Mouse (Mus musculus) adrenal gland (tissue): ENCODE measurements around the gene Gm12166.

Experiments used
- intact Hi-C: fragments of 180-260 bp; cut with DNase I; formaldehyde crosslinking; loops from one replicate; pipeline ENCODE4 v1.15.1; 2025
- microRNA-seq, 2 experiments: library from miRNA; unstranded; fragments of <30 nt; microRNA quantifications; one replicate each; pipeline ENCODE4; 2019

Gm12166 gene

DNA sequence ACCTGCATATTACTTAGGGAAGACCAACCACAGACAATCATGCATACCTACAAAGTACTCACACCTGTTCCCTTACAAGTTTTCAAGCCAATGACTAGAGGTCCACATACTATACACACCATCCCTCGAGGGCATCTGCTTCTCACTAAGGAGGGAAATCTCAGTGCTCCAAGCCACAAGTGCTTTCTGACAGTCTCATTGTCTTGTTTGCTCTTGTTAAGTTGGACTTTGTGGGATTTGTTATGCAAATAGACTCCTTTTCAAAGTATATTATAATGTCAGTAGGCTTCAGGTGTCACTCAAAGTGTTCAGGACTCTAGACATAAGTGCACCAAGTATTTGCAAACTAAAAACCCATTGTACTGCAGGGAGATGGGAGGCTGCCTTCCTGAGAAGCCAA is 31.9 kb downstream of the Gm12166 start:
- intact Hi-C loops: no loop called here

DNA sequence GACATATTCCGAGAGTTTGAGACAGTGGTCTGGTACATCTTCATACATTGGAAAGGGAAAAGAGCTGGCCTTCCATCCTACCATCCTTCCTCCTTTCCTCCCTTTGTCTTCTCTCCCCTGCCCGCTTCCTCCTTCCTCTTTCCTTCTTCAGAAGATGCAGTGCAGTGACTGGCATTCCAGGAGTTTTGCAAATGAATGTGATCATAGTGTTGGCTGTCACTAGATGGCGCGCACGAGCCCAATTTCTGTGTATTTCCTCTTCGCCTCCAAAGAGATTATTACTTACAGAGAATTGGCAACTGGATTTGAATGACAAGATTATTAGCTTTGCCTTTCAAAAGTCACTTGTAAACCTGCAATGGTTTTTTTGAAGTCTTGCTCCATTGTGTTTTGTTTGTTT is 36.1 kb downstream of the Gm12166 start:
- intact Hi-C loops: loop anchor here (5.0 kb wide), 2 partner anchors 36 to 201 kb away; partner anchors contain the start of gene Gm12166

Small RNAs within 50 kb of the gene (microRNA-seq; reads per million reads assigned to microRNA genes)
- gene Mir8100: 0 to 0.12 reads per million in 2 experiments
